Mouse (Mus musculus): ENCODE data around the gene Trim46. TPM values are rescaled to one million over a fixed set of nuclear protein-coding genes. Genes with fewer than 3 reads are reported as not detected.

Gene Trim46
- total RNA-seq, 1 experiment = 3.1 TPM

- H3K36me3 ChIP-seq (ENCODE audit: control insufficient read depth, insufficient read depth, low read length, poor library complexity, severe bottlenecking) = no peaks in the 10 kb centered on the region
- H3K9ac ChIP-seq (ENCODE audit: insufficient read depth, low read depth, low read length, poor library complexity, severe bottlenecking) = no peak overlapping the region
- no peak for DNase-seq (ENCODE audit: low read depth, low spot score)
- H3K4me1 ChIP-seq (ENCODE audit: control insufficient read depth in 2 of 2, insufficient read depth in 2 of 2, low read length in 2 of 2, poor library complexity in 1 of 2) = peaks cover 0 to 19% of the 10 kb centered on the region in 2 experiments; a peak in 3 of 4 replicates
- H3K9me3 ChIP-seq (ENCODE audit: control insufficient read depth, insufficient read depth, low read depth, low read length) = no peaks in the 10 kb centered on the region
- TF ChIP-seq HCFC1 (IDR thresholded peaks at IDR 0.05; ENCODE audit: borderline replicate concordance, insufficient read depth, low read length) (no peak), CHD2 (IDR thresholded peaks at IDR 0.05; ENCODE audit: low read depth, low read length) (no peak), ZNF384 (IDR thresholded peaks at IDR 0.05; ENCODE audit: low read depth, low read length) (no peak), MAFK (IDR thresholded peaks at IDR 0.05; ENCODE audit: insufficient read depth, low read depth, low read length) (no peak), ZC3H11A (IDR thresholded peaks at IDR 0.05; ENCODE audit: borderline replicate concordance, low read depth, low read length) (no peak)
- H3K4me3 ChIP-seq (ENCODE audit: insufficient read depth in 1 of 2, low read depth in 1 of 2, low read length in 2 of 2, poor library complexity in 1 of 2, severe bottlenecking in 1 of 2) = peak overlapping the region in 1 of 2 experiments; percentile 35; a peak in 1 of 4 replicates
- in situ Hi-C loops (cut with MboI; ENCODE audit: low sequenced_read_pairs in 2 of 2, unreplicated experiment in 2 of 2) = no loop called here
- 0 out of 2 replicates have a peak overlapping the region, but pooled peaks have one; percentile 17 for H3K27ac ChIP-seq (ENCODE audit: insufficient read depth, low read depth, low read length, poor library complexity, severe bottlenecking)
These were observed 39.4 kb upstream of the Trim46 start for GRCm38 (mm10) chr3:89285526-89285925.

GRCm38 (mm10) chr3:89284261-89284660, 38.2 kb upstream of the Trim46 start:
- TF ChIP-seq ZC3H11A (IDR thresholded peaks at IDR 0.05; ENCODE audit: borderline replicate concordance, low read depth, low read length) (no peak), MAFK (IDR thresholded peaks at IDR 0.05; ENCODE audit: insufficient read depth, low read depth, low read length) (no peak)
- Histone ChIP-seq H3K4me3 (ENCODE audit: insufficient read depth in 1 of 2, low read depth in 1 of 2, low read length in 2 of 2, poor library complexity in 1 of 2, severe bottlenecking in 1 of 2) (no peak overlapping the region), H3K9me3 (ENCODE audit: control insufficient read depth, insufficient read depth, low read depth, low read length) (no peaks in the 10 kb centered on the region), H3K4me1 (ENCODE audit: control insufficient read depth in 2 of 2, insufficient read depth in 2 of 2, low read length in 2 of 2, poor library complexity in 1 of 2) (peaks cover 0 to 24% of the 10 kb centered on the region in 2 experiments; a peak in 3 of 4 replicates), H3K36me3 (ENCODE audit: control insufficient read depth, insufficient read depth, low read length, poor library complexity, severe bottlenecking) (no peaks in the 10 kb centered on the region), H3K9ac (ENCODE audit: insufficient read depth, low read depth, low read length, poor library complexity, severe bottlenecking) (no peak overlapping the region), H3K27ac (ENCODE audit: insufficient read depth, low read depth, low read length, poor library complexity, severe bottlenecking) (no peak overlapping the region)
- no peak for DNase-seq (ENCODE audit: low read depth, low spot score)
- in situ Hi-C loops (cut with MboI; ENCODE audit: low sequenced_read_pairs in 2 of 2, unreplicated experiment in 2 of 2) = no loop called here

GRCm38 (mm10) chr3:89282291-89282643, 36.2 kb upstream of the Trim46 start:
- H3K4me1 ChIP-seq (ENCODE audit: control insufficient read depth in 2 of 2, insufficient read depth in 2 of 2, low read length in 2 of 2, poor library complexity in 1 of 2) = peaks cover 0 to 25% of the 10 kb centered on the region in 2 experiments; a peak in 3 of 4 replicates
- no peaks in the 10 kb centered on the region for H3K36me3 ChIP-seq (ENCODE audit: control insufficient read depth, insufficient read depth, low read length, poor library complexity, severe bottlenecking)
- no peak overlapping the region for H3K27ac ChIP-seq (ENCODE audit: insufficient read depth, low read depth, low read length, poor library complexity, severe bottlenecking)
- in situ Hi-C loops (cut with MboI; ENCODE audit: low sequenced_read_pairs in 2 of 2, unreplicated experiment in 2 of 2) = no loop called here
- TF ChIP-seq CHD2 (IDR thresholded peaks at IDR 0.05; ENCODE audit: low read depth, low read length) (no peak), HCFC1 (IDR thresholded peaks at IDR 0.05; ENCODE audit: borderline replicate concordance, insufficient read depth, low read length) (no peak), ZNF384 (IDR thresholded peaks at IDR 0.05; ENCODE audit: low read depth, low read length) (no peak), MAFK (IDR thresholded peaks at IDR 0.05; ENCODE audit: insufficient read depth, low read depth, low read length) (no peak)
- no peak overlapping the region for H3K4me3 ChIP-seq (ENCODE audit: insufficient read depth in 1 of 2, low read depth in 1 of 2, low read length in 2 of 2, poor library complexity in 1 of 2, severe bottlenecking in 1 of 2)
- no peaks in the 10 kb centered on the region for H3K9me3 ChIP-seq (ENCODE audit: control insufficient read depth, insufficient read depth, low read depth, low read length)
- H3K9ac ChIP-seq (ENCODE audit: insufficient read depth, low read depth, low read length, poor library complexity, severe bottlenecking) = no peak overlapping the region
- no peak for DNase-seq (ENCODE audit: low read depth, low spot score)

- H3K9me3 ChIP-seq (ENCODE audit: control insufficient read depth, insufficient read depth, low read depth, low read length) = no peaks in the 10 kb centered on the region
- no peak for TF ChIP-seq HCFC1 (IDR thresholded peaks at IDR 0.05; ENCODE audit: borderline replicate concordance, insufficient read depth, low read length)
- no peak for TF ChIP-seq ZNF384 (IDR thresholded peaks at IDR 0.05; ENCODE audit: low read depth, low read length)
- TF ChIP-seq CHD2 (IDR thresholded peaks at IDR 0.05; ENCODE audit: low read depth, low read length) = no peak
- peak overlapping the region; percentile 59 to 74; a peak in 2 of 4 replicates for H3K4me3 ChIP-seq (ENCODE audit: insufficient read depth in 1 of 2, low read depth in 1 of 2, low read length in 2 of 2, poor library complexity in 1 of 2, severe bottlenecking in 1 of 2)
- peak; percentile 88 for DNase-seq (ENCODE audit: low read depth, low spot score)
- H3K9ac ChIP-seq (ENCODE audit: insufficient read depth, low read depth, low read length, poor library complexity, severe bottlenecking) = no peak overlapping the region; the same call in 1 of the 2 replicates
- H3K36me3 ChIP-seq (ENCODE audit: control insufficient read depth, insufficient read depth, low read length, poor library complexity, severe bottlenecking) = no peaks in the 10 kb centered on the region
- in situ Hi-C loops (cut with MboI; ENCODE audit: low sequenced_read_pairs in 2 of 2, unreplicated experiment in 2 of 2) = no loop called here
- H3K27ac ChIP-seq (ENCODE audit: insufficient read depth, low read depth, low read length, poor library complexity, severe bottlenecking) = no peak overlapping the region
- H3K4me1 ChIP-seq (ENCODE audit: control insufficient read depth in 2 of 2, insufficient read depth in 2 of 2, low read length in 2 of 2, poor library complexity in 1 of 2) = peaks cover 0 to 23% of the 10 kb centered on the region in 2 experiments; a peak in 3 of 4 replicates
These were observed 35.6 kb upstream of the Trim46 start for GRCm38 (mm10) chr3:89281579-89282290.

Data from ES-E14 (cell line).